Mouse (Mus musculus) right cerebral cortex, postnatal 10 days (tissue): Measurements from ENCODE around the gene Magel2.

ENCODE experiments used
- DNase-seq, 2 experiments: peaks; one replicate each; pipeline ENCODE4 v3.0.0; 2021; ENCODE audit warnings: low spot score in 2 of 2

The Magel2 gene

GRCm38 (mm10) chr7:62420566-62420965 lies 43.8 kb downstream of the Magel2 start:
- DNase-seq: no peak

- no peak for DNase-seq
Observed at GRCm38 (mm10) chr7:62423210-62423609, 46.4 kb downstream of the Magel2 start.

GRCm38 (mm10) chr7:62428337-62428736 lies 51.5 kb downstream of the Magel2 start:
- DNase-seq: peak in 1 of 2 experiments; percentile 39
